Mouse (Mus musculus) spleen, postnatal 4 days (tissue): Measurements from ENCODE around the gene Gsc2.

ENCODE experiments used
- DNase-seq, 2 experiments: peaks; one replicate each; pipeline ENCODE4 v3.0.0; 2022; ENCODE audit warnings: low spot score in 2 of 2

The Gsc2 gene

GRCm38 (mm10) chr16:17922163-17922538, 7.3 kb upstream of the Gsc2 start:
- no peak for DNase-seq

GRCm38 (mm10) chr16:17921325-17922162, 6.7 kb upstream of the Gsc2 start:
- peak; percentile 92 to 96 for DNase-seq

- DNase-seq: no peak
Observed at GRCm38 (mm10) chr16:17920586-17920985, 5.7 kb upstream of the Gsc2 start.

- DNase-seq: peak; percentile 86 to 90
Observed at GRCm38 (mm10) chr16:17911052-17911595, 3.7 kb downstream of the Gsc2 start, which contains the start of gene Ess2. TSS of gene Ess2 (minus strand) at chr16:17911348.

GRCm38 (mm10) chr16:17898462-17898861, 16.4 kb downstream of the Gsc2 start, which contains the start of the genes Dgcr2 and Tssk2:
TSS of gene Dgcr2 (minus strand) at chr16:17898562.
TSS of gene Tssk2 (plus strand) at chr16:17898637.
- no peak for DNase-seq

GRCm38 (mm10) chr16:17896091-17896490, 18.8 kb downstream of the Gsc2 start:
- DNase-seq: no peak

GRCm38 (mm10) chr16:17893923-17894322, 20.9 kb downstream of the Gsc2 start, which contains the start of gene Tssk1:
TSS of gene Tssk1 (plus strand) at chr16:17894223.
- no peak for DNase-seq

- DNase-seq: no peak
Observed at GRCm38 (mm10) chr16:17892606-17893005, 22.3 kb downstream of the Gsc2 start.

GRCm38 (mm10) chr16:17891567-17891959, 23.3 kb downstream of the Gsc2 start, which contains the start of gene Gm20518:
TSS of gene Gm20518 (minus strand) at chr16:17891671.
- DNase-seq: peak; percentile 99 to 100

GRCm38 (mm10) chr16:17890917-17891566, 23.8 kb downstream of the Gsc2 start:
- peak; percentile 85 to 88 for DNase-seq

- DNase-seq: no peak
Observed at GRCm38 (mm10) chr16:17890342-17890727, 24.5 kb downstream of the Gsc2 start.

- no peak for DNase-seq
Observed at GRCm38 (mm10) chr16:17889689-17890341, 25.0 kb downstream of the Gsc2 start.

GRCm38 (mm10) chr16:17884116-17884515, 30.7 kb downstream of the Gsc2 start:
- no peak for DNase-seq

- DNase-seq: no peak
Observed at GRCm38 (mm10) chr16:17882196-17882595, 32.7 kb downstream of the Gsc2 start.

GRCm38 (mm10) chr16:17879571-17879970, 35.3 kb downstream of the Gsc2 start:
- no peak for DNase-seq

GRCm38 (mm10) chr16:17876096-17876495, 38.8 kb downstream of the Gsc2 start:
- no peak for DNase-seq

GRCm38 (mm10) chr16:17875174-17875573, 39.7 kb downstream of the Gsc2 start:
- DNase-seq: no peak

GRCm38 (mm10) chr16:17872995-17873394, 41.9 kb downstream of the Gsc2 start:
- DNase-seq: no peak

- DNase-seq: no peak
Observed at GRCm38 (mm10) chr16:17871248-17871647, 43.6 kb downstream of the Gsc2 start.

- no peak for DNase-seq
Observed at GRCm38 (mm10) chr16:17865770-17866169, 49.1 kb downstream of the Gsc2 start.

- DNase-seq: no peak
Observed at GRCm38 (mm10) chr16:17865293-17865692, 49.6 kb downstream of the Gsc2 start.
